8 mouse cellular contexts compared by ENCODE assay signal in the genomic region with DNA sequence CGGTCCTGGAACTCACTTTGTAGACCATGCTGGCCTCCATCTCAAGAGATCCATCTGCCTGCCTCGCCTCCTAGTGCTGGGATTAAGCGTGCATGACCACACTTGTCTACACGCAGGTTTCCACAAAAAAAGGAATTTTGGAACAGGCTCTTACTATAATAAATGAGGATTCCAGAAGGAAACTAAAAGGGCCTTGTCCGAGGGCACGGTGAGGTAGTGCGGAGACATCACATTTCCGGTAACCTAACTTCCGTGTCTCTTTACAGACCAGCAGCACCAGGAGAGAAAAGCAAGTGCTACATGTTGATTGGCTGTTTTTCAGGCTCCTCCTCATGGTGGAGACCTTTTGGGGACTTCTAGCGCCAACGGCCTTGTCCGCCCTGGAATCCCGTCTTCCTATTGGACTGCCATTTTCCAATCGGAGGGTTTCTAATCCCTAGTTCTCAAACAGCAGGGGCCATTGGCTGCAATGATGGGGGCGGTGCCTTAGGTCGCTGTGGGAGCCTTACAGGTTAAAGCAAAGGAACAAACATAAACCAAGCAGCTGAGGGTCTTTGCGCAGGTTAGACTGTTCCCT. TPM values are rescaled to one million over a fixed set of nuclear protein-coding genes. Genes with fewer than 3 reads are reported as not detected.
DNase-seq lines count a peak whose midpoint lies in the region; ATAC-seq lines count a peak whose summit lies in the region.

Phkg2 (plus strand) TSS at position 446 of the 577 bp plus-strand sequence.

- ATAC-seq in hindbrain, embryonic 15.5 days (ENCODE audit: low FRiP score, low read depth), result peak; percentile 99

- H3K4me1 ChIP-seq in hindbrain, embryonic 15.5 days (replicated peaks), result peaks cover 27% of the 10 kb centered on the region

- peak within 1 kb of the TSS; percentile 90 for H3K9ac ChIP-seq in hindbrain, embryonic 15.5 days

- peak within 1 kb of the TSS; percentile 97 for H3K4me2 ChIP-seq in hindbrain, embryonic 15.5 days

- H3K27ac ChIP-seq in hindbrain, embryonic 15.5 days (replicated peaks), result peak within 1 kb of the TSS; percentile 79

- WGBS in hindbrain, embryonic 15.5 days, result 0% methylated on average over 17 of the region's 17 CpGs

- peak; percentile 90 for DNase-seq in WW6 (ENCODE audit: low read depth, low spot score)
- peak; percentile 87 to 88 for DNase-seq in cerebellum, postnatal 36 days
- peak; percentile 92 to 95 for DNase-seq in frontal cortex, postnatal 36 days (ENCODE audit: low spot score in 2 of 2)
- peak; percentile 94 for DNase-seq in left cerebral cortex, adult 11 months (ENCODE audit: low spot score)
- DNase-seq in lung, postnatal 4 days, result peak; percentile 91 to 94
- DNase-seq in retina, postnatal 7 days (ENCODE audit: low read depth, low spot score), result peak; percentile 90
- DNase-seq in urinary bladder, postnatal 14 days (ENCODE audit: low spot score), result peak; percentile 91

- H3K4me3 ChIP-seq in hindbrain, embryonic 15.5 days, result peak within 1 kb of the TSS; percentile 92

- no peaks in the 10 kb centered on the region for H3K27me3 ChIP-seq in hindbrain, embryonic 15.5 days

- H3K9me3 ChIP-seq in hindbrain, embryonic 15.5 days, result no peaks in the 10 kb centered on the region

- peaks cover 14% of the 10 kb centered on the region; the same call in 1 of the 2 replicates for H3K36me3 ChIP-seq in hindbrain, embryonic 15.5 days

RNA-seq across cellular contexts. Expression of gene Phkg2, which starts in this region (rescaled TPM):
- polyA plus RNA-seq in hindbrain, embryonic 15.5 days (2015; fragmentation: Nextera tagmentation; extraction: Ambion mirVana), result 59.3 and 59.4 TPM in 2 replicates

Comparison
In these comparisons a context has a peak if more than half of its experiments do, and no peak if none do; other contexts are left out.
1. Peak in every context shown above with its lines: DNase-seq, ATAC-seq, H3K4me3 ChIP-seq and H3K27ac ChIP-seq.